Mouse (Mus musculus): ENCODE data around the gene Fggy. TPM values are rescaled to one million over a fixed set of nuclear protein-coding genes. Genes with fewer than 3 reads are reported as not detected.

Gene Fggy
- total RNA-seq, 2 experiments from 2014 or later = 15.7 to 18.3 TPM

DNA sequence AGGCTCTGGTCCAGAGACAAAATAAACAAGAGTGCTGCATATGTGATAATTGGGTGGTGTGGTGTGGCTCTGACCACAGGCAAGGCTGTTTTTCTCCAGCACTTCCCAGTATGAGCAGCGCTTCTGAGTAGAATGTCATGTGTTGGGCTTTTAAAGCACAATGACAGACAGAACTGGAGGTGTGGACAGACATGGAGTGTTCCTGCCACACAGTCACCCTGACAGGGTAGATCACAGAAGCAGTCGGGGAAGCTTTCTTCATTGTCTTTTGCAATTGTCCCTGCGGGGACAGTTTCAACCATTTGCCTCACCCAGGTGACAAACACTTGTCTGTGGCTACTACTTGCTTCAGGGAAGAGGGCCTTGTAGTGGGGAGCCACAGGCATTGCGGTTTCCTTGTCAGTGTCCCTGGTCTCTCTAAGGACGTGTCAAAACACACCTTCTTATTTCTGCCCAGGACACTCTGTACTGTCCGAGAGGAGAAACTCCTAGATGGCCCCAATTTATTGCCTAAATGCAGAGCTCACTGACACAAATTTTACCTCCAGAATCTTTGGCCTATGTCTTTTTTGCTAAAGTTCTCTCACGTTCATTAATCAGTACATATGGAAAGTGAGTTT, 183.9 kb downstream of the Fggy start:
- Histone ChIP-seq H3K27ac (no peak overlapping the region), H3K4me3 (no peak overlapping the region)
- intact Hi-C loops (cut with DNase I) = loop anchor here (5.0 kb wide), 1 partner anchor 689 kb away; the partner anchor contains the start of gene Jun
- no peak for TF ChIP-seq CTCF (IDR thresholded peaks at IDR 0.05)
- DNase-seq (ENCODE audit: extremely low spot score in 1 of 2, low spot score in 2 of 2) = no peak

DNA sequence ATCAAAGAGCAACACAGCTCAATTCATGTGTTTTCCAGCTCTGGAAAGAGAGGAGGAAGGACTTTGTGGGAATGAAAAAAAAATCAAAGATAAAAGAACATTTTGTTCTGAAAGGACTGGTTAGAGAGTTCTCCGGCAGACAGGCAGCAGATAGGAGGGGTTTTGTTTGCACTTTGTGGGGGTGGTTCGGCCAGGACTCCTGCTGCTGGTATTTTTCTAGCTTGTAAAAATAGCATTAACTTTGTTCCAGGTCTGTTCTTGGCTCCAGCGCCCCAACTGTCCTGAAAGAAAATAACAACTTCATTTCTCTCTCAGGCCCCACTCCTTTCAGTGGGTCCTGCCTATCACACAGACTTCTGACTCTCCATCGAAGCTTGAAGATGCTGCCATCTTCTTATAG, 185.7 kb downstream of the Fggy start:
- peak; percentile 32 for TF ChIP-seq CTCF (IDR thresholded peaks at IDR 0.05)
- intact Hi-C loops (cut with DNase I) = loop anchor here (5.0 kb wide), 1 partner anchor 691 kb away; the partner anchor contains the start of gene Jun
- peak in 1 of 2 experiments; percentile 30 for DNase-seq (ENCODE audit: extremely low spot score in 1 of 2, low spot score in 2 of 2)
- Histone ChIP-seq H3K4me3 (no peak overlapping the region), H3K27ac (no peak overlapping the region)

DNA sequence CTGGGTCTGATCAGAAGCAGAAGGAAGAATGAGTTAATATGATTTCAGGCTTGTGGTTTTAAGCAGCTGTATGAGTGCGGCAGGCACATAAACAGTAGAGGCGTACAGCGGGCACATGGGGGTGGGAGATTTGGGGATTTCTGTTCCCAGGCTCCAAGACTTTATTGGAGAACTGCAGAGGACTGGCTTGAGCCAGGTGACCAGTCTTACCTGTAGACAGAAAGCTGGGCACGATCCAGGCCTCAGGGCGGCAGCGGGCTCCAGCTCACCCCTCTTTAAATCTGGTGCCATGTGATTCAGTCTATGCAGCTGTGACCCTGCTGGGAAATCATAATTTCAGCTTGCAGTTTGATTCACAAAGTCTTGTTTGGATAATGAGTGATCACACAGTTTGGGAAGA, 189.6 kb downstream of the Fggy start:
- TF ChIP-seq CTCF (IDR thresholded peaks at IDR 0.05) = no peak
- H3K4me3 ChIP-seq = no peak overlapping the region
- intact Hi-C loops (cut with DNase I) = no loop called here
- DNase-seq (ENCODE audit: extremely low spot score in 1 of 2, low spot score in 2 of 2) = no peak
- no peak overlapping the region for H3K27ac ChIP-seq

DNA sequence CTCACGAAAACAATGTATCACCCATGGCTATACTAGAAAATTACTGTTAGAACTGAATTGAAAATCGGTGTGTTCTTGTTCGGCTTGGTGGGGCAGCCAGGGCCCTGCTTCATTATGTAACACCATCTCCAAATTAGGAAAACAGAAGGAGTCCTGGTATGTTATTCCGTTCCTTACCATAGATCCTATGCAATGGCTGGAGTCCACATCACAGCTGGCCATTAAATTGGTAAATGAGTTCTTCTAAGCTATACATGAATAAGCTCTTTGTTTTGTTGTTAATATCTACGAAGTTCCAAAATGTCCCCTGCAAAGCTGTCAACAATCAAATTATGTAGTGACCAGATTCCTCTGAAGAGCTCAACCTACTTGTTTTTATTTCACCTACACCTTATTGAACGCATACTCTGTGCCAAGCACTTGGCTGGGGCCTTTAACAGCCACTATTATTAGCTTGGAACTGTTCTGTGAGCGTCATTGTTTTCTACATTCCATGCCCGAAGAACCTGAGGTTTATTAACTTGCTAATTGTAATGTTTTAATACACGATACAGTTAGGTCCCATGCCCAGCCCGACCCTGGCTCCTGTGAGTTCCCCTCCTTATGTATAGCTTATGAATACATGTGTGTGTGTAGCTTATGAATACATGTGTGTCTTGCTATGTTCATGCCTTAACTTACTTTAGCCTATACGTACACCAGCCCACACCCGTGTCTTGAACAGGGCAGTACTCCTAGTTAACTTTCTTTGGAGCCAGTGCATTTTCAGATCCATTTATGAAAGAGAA, 190.3 kb downstream of the Fggy start:
- no peak for DNase-seq (ENCODE audit: extremely low spot score in 1 of 2, low spot score in 2 of 2)
- no peak for TF ChIP-seq CTCF (IDR thresholded peaks at IDR 0.05)
- Histone ChIP-seq H3K27ac (no peak overlapping the region), H3K4me3 (no peak overlapping the region)
- intact Hi-C loops (cut with DNase I) = no loop called here

DNA sequence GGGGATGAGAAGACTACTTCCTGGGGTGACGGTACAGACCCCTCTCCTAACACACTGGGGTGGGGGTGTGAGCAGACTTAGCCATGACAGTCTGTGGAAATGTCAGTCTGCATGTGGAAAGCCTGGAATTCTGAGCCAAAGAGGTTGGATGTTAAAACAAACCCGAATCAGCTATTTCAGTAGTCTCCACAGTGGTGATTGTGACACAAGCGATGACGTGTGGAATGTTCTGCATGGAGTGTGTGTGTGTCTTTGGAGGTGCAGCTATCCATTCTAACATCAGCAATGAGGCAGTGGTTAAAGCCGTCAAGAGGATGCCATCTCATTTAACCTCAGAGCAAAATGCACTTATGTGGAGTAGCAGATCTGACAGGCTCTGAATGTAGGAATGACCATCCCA, 192.9 kb downstream of the Fggy start:
- intact Hi-C loops (cut with DNase I) = no loop called here
- DNase-seq (ENCODE audit: extremely low spot score in 1 of 2, low spot score in 2 of 2) = no peak
- H3K4me3 ChIP-seq = no peak overlapping the region
- H3K27ac ChIP-seq = no peak overlapping the region
- TF ChIP-seq CTCF (IDR thresholded peaks at IDR 0.05) = no peak

DNA sequence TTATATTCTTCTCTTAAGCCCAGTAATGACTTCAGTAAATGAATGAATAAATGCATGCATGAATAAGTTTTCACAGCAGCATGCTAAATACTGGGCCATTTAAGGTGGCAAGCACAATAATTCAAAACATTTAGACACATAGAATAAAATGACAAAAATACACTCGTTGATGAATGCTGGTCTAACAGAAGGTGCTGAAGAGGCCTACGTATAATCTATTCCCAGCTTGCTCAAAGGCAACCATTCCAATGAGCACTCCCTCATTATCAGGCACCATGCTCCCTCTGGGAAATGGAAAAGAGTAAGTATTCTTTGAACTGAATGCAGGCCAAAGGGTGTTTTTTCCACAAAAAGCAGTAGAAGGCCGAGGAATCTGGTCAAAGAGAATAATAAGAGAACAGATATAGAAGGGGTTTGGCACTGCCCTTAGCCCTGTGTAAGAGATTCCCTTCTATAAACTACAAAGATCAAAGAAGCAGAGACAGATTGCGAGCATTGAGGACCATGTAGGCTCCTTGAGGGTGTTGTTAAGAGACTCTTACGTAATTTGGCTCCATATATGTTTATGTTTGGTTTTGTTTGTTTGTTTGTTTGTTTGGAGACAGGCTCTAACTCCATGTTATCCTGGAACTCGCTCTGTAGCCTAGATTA, 195.4 kb downstream of the Fggy start:
- Histone ChIP-seq H3K4me3 (no peak overlapping the region), H3K27ac (no peak overlapping the region)
- intact Hi-C loops (cut with DNase I) = no loop called here
- no peak for TF ChIP-seq CTCF (IDR thresholded peaks at IDR 0.05)
- no peak for DNase-seq (ENCODE audit: extremely low spot score in 1 of 2, low spot score in 2 of 2)

DNA sequence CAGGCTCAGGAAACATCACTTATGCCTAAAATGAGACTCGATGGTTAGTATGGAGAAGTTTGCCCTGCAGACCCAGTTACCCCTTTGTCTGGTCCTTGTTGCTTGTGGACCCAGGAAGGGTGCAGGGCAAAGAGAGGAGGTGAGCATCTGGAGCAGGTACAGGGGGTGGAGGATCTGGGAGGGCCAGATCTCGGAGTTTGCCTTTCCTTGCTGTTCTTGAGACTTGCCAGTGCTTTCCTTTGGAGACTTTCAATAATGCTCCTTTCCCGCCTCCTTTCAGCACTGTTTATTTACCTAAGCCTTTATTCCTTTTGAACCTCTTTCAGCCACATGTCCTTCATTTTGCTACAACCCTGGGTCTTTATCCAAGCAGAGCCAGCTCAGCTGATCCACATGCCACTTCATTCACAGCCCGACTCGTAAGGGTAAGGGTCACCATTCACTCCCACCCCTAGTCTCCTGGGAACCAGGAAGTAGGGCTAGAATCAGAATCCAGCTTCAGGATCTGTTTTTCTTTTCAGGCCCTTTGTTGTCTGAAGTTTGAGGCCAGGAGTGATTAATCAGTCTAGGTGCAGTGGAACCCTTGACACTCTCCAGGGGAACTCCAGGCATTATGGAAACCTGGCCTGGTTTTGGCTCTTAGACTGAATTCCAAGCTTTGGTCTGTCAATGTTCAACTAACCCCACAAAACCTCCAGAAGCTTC, 201.9 kb downstream of the Fggy start:
- Histone ChIP-seq H3K27ac (no peak overlapping the region), H3K4me3 (no peak overlapping the region)
- TF ChIP-seq CTCF (IDR thresholded peaks at IDR 0.05) = no peak
- no peak for DNase-seq (ENCODE audit: extremely low spot score in 1 of 2, low spot score in 2 of 2)
- intact Hi-C loops (cut with DNase I) = no loop called here

DNA sequence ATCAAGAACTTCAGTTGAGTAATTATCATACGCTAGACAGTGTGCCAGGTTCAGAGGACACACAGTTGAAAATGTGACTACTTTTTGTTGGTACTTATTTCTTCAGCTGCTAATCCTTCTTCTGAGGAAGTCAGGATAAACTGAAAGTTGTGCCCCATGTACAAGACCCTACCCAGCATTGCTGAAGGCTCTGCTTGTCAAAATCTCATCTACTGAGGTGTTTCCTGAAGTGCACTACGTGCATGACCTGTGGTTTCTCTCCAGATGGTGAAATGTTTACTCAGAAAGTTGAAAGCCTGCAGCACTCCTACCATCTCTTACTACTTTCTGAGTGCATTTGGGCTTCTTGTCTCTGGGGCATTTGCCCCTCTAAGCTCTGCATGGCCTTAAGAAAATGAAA, 208.1 kb downstream of the Fggy start:
- intact Hi-C loops (cut with DNase I) = no loop called here
- Histone ChIP-seq H3K27ac (no peak overlapping the region), H3K4me3 (no peak overlapping the region)
- DNase-seq (ENCODE audit: extremely low spot score in 1 of 2, low spot score in 2 of 2) = no peak
- no peak for TF ChIP-seq CTCF (IDR thresholded peaks at IDR 0.05)

DNA sequence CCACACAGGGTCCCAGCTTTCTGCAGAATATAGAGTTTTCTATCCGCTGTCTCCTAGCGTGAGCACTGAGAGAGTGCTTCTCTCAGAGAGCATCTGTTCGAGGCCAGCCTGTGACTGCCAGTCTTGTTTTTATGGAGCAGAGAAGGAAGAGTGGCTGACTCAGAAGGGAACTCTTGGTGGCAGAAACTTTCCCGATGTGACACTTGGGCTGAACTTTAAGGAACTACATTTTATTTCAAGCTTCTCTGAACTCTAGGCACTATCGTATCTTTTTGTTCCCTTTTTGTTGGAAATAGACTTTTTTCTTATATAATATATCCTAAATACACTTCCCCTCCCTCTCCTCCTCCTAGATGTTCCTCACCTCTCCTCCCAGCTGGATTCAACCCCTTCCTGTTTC, 213.2 kb downstream of the Fggy start:
- intact Hi-C loops (cut with DNase I) = no loop called here

DNA sequence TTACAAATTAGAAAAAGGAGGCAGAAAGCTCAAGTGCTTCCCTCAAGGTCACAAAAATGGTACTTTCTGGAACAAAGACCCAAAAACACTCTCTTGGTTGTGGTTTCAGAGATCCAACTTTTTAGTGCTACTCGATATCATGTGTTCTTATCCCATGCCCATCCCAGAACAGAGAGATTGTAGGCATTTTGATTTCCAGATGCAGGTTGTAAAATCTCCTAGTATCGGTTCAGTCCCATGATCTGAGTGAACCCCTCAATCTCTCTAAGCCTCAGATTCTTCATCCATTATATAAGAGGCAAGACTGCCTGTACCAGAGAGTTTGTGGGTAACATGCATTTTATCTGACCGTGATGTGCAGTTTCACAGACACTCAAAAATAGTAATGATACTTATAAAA, 214.2 kb downstream of the Fggy start:
- intact Hi-C loops (cut with DNase I) = no loop called here
- DNase-seq (ENCODE audit: extremely low spot score in 1 of 2, low spot score in 2 of 2) = no peak
- no peak for TF ChIP-seq CTCF (IDR thresholded peaks at IDR 0.05)
- Histone ChIP-seq H3K27ac (no peak overlapping the region), H3K4me3 (no peak overlapping the region)

More for the DNA sequence above, 213.2 kb downstream of the Fggy start:
- no peak overlapping the region for H3K4me3 ChIP-seq
- H3K27ac ChIP-seq = no peak overlapping the region
- no peak for DNase-seq (ENCODE audit: extremely low spot score in 1 of 2, low spot score in 2 of 2)
- no peak for TF ChIP-seq CTCF (IDR thresholded peaks at IDR 0.05)

DNA sequence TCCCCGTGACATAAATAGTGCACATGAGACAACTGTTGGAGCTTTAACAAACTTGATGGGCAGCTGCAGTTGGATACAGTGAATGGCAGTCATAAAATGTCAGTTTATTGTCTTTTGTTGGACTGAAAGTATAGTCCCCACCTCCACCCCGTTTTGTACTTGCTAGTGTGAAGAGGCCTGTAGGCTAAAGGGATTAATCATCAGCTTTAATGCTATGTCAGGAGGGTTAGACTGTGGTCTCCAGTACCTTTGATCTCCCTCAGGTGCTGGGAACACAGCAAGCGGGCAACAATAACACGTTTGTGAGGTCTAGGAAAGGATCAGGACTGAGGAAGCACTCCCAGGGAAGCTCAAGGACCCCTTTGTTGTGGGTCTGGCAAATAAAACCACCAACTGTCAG, 214.6 kb downstream of the Fggy start:
- TF ChIP-seq CTCF (IDR thresholded peaks at IDR 0.05) = no peak
- H3K4me3 ChIP-seq = no peak overlapping the region
- DNase-seq (ENCODE audit: extremely low spot score in 1 of 2, low spot score in 2 of 2) = no peak
- H3K27ac ChIP-seq = no peak overlapping the region
- intact Hi-C loops (cut with DNase I) = no loop called here

DNA sequence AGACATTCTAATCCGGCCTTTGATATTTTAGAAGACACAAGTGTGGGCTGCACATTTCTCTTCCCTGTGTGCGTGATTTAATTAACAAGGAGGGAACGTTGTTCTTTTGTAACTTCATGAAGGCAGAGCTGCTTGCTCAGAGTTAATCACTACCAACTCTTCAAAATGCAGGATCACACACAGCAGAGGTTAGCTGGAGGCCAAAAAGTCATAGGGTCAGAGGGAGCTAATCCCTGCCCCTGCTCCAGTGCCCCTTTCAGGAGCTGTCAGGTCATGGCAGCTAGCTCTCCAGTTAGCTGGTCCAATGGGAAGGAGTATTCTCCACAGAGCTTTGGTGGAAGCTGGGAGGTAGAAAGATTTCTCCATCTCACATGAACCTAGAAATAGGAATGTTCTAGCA, 215.4 kb downstream of the Fggy start:
- H3K4me3 ChIP-seq = no peak overlapping the region
- H3K27ac ChIP-seq = no peak overlapping the region
- TF ChIP-seq CTCF (IDR thresholded peaks at IDR 0.05) = no peak
- DNase-seq (ENCODE audit: extremely low spot score in 1 of 2, low spot score in 2 of 2) = no peak
- intact Hi-C loops (cut with DNase I) = no loop called here
